Mouse (Mus musculus): ENCODE results near the gene Ss18l2. TPM values are rescaled to one million over a fixed set of nuclear protein-coding genes. Genes with fewer than 3 reads are reported as not detected.

Ss18l2 gene
- 10 to 100 TPM; 21.7 to 27.0 TPM for total RNA-seq (2023)

DNA sequence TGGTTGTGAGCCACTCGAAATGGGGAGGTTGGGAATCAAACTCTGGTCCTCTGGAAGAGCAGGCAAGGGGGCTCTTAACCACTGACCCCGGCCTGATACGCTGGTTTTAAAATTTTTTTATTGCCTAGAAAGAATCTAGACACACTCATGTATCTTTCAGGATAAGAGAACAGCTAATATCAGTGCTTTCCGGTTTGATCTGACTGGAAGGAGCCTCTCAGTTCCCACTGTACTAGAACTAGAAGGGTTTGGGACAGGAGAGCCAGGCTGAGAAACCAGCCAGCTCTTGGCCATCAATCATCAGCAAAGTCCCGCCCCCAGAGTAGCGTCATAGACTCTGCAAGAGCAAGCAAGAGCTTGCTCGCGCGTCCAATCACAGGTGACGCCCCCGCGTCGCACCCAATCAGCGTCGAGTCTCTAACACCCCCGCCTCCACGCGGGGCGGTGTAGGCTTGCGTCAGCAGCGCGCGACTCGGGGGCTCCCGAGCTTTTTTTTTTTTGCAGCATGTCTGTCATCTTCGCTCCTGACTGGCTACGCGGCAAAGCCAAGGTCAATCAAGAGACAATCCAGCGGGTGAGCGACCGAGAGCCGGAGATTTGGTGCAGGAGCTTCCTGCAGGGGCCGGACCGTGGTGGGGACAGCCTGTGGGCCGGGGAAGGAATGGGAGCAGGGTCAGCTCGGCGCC, at the start of gene Ss18l2:
Gene Ss18l2, plus strand, starts transcription at position 432 of the 686 bp plus-strand sequence.

DNA sequence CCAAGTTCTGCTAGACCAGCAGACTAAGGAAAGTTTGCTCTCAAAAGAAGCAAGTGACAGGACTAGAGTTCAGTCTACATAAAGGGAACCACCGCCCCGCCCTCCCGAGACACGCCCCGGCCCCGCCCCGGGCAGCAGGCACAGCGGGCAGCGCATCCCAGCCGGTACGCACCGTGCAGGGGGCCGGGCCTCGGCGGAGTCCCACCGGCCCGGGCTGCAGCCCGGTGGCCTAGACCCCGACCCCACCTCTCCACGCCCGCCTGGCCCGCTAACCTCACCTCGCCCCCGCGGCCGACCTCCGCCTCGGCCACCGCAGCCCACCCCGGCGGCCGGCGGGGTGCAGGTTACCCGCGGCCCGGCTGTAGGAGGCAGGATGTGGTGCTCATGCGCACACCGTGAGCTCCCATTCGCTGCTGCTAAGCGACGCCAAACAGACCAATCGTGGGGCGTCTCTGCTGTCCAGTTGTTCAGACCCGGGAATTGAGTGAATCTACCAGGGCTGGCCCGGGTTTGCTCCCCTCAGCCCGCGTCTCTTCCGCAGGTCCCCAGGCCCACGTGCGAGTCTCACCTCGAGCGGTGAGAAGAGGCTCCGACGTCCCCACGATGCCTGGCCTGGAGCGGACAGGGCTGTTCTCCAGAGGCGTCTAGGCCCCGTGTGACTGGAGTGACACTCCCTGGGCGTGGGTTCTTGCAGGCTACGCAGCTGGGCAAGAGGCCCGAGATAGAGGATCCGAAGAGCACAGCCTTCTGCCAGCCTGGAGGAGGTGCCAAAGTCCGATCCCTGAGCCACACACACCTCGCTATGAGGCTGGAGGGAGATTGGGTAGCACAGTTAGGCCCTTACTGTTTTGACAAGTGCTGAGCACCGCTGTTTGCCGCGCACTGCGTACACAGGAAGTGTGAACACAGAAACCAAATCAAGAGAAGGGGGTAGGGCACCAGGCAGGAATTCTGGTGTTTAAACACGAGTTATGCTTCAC, 5.2 kb upstream of the Ss18l2 start, which contains the start of gene Sec22c:
Gene Sec22c, minus strand, starts transcription at position 845 of the 980 bp plus-strand sequence.

DNA sequence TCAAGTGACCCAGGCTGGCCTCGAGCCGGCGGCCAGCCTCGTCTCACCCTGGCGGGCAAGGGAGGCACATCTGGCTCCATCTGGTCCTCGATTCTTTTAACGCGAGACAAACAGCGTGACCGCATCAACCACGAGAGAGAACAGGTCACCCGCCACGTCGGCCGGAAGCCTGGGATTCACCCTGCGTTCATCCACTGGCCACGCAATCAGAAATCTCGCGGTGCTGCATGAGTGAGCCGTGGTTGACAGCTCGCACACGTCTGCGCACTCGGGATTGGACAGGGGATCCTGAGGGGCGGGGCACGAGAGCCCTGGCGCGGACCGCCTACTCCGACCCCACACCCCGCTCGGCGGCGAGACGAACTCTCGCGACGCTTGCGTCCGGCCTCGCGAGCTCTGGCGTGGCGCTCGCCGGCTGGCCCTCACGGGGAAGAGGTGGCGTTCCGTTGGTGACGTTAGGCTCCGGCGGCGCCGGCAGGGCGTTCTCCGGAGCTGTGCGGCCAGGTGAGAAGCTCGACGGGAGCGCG, 8.7 kb downstream of the Ss18l2 start, which contains the start of gene Nktr:
Gene Nktr, plus strand, starts transcription at position 378 of the 527 bp plus-strand sequence.

DNA sequence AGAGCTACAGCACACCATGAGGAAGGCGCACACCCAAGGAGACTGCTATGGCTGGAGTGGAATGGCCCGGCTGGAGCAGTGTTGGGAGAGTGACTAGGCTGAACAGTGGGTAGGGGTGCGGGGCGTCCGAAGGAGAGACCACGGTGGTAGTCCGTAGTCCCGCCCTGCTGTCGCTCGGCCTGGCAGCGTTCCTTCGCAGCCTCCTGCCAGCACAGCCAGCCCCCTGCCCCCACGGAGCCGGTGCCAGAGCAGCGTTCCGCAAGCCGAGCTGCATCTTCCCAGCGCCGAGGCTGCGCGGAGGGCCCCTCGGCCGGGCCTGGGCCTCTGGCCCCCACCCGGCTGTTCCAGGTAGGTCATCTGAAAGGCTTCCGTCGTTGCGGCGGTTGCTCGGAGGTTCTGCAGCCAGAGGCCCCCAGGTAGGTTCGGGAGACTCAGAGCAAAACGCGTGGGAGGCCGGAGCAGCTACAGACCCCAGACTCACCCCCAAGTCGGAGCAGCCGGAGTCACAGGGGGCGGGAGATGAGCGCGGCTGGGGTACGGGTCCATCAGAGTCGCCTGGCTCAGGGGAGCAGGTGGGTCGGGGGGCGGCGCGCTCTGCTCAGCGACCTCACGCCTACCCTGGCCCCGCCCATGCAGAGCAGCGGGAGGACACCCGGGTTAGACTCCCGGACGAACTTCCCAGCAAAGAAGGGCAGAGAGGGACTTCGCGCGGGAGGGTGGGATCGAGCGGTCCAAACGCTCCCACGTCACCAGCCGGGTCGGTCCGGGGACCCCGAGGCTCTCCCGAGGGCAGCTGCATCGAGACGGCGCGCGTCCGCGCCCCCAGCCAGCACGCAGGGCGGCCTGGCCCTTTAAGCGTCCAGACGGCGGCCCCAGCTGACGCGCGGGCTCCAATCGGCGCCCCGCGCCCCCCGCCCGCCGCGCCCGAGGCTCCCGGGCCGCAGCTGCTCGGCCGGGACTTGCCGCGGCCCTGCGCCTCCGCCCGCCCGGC, 49.3 kb downstream of the Ss18l2 start, which contains the start of gene Zfp651:
Gene Zfp651, plus strand, starts transcription at position 240 of the 991 bp plus-strand sequence.

Other genes starting within 250 kb of the Ss18l2 start
- gene Cck, start 214.6 kb upstream of the Ss18l2 start, total RNA-seq (2023): not detected
- gene Lyzl4, start 68.2 kb upstream of the Ss18l2 start, total RNA-seq (2023): not detected
- gene Vipr1, start 67.6 kb upstream of the Ss18l2 start, total RNA-seq (2023): 1 to 10 TPM in 1 of 2 experiments, under 1 TPM in 1; 0.42 to 1.7 TPM
- 10 to 100 TPM; 27.3 to 30.4 TPM for gene Sec22c, start 4.8 kb upstream of the Ss18l2 start, total RNA-seq (2023)
- 100 to 1,000 TPM; 140 to 158 TPM for gene Nktr, start 8.8 kb downstream of the Ss18l2 start, total RNA-seq (2023)
- gene Zfp651, start 49.0 kb downstream of the Ss18l2 start, total RNA-seq (2023): under 1 TPM; 0.15 to 0.40 TPM
- not detected for gene Klhl40, start 67.3 kb downstream of the Ss18l2 start, total RNA-seq (2023)
- gene Hhatl, start 82.2 kb downstream of the Ss18l2 start, total RNA-seq (2023): not detected
- gene Ccdc13, start 129.1 kb downstream of the Ss18l2 start, total RNA-seq (2023): not detected
- 10 to 100 TPM; 28.5 to 29.6 TPM for gene Higd1a, start 148.0 kb downstream of the Ss18l2 start, total RNA-seq (2023)
- not detected for gene Ackr2, start 188.0 kb downstream of the Ss18l2 start, total RNA-seq (2023)
- not detected for gene Cyp8b1, start 206.0 kb downstream of the Ss18l2 start, total RNA-seq (2023)
- not detected for gene Fam198a, start 240.7 kb downstream of the Ss18l2 start, total RNA-seq (2023)

Data from neutrophil, adult 83 days (primary cell).